Mouse (Mus musculus) small intestine, adult 2 months (tissue): Measurements from ENCODE around the gene Fkbp11. TPM values are rescaled to one million over a fixed set of nuclear protein-coding genes. Genes with fewer than 3 reads are reported as not detected.

Experiments
- H3K27ac ChIP-seq: fragments of 200-500 bp; 2 replicates; pipeline ENCODE4 v1.5.1; 2012; ENCODE audit warnings: low read depth, low read length, control low read depth, inconsistent platforms; ENCODE audit not compliant: insufficient read depth
- H3K27me3 ChIP-seq: fragments of 200-500 bp; 2 replicates; pipeline ENCODE4 v1.6.1; 2012; ENCODE audit warnings: mild to moderate bottlenecking, moderate library complexity, low read length, inconsistent platforms; ENCODE audit not compliant: control insufficient read depth, insufficient read depth
- H3K36me3 ChIP-seq: fragments of 200-500 bp; 2 replicates; pipeline ENCODE4 v1.6.1; 2012; ENCODE audit warnings: mild to moderate bottlenecking, low read length, control low read depth, inconsistent platforms; ENCODE audit not compliant: control insufficient read depth, insufficient read depth
- H3K4me1 ChIP-seq: fragments of 200-500 bp; 2 replicates; pipeline ENCODE4 v1.6.1; 2012; ENCODE audit warnings: low read length, inconsistent platforms, mixed read lengths; ENCODE audit not compliant: control insufficient read depth, insufficient read depth, insufficient read length
- H3K4me3 ChIP-seq: fragments of 200-500 bp; 2 replicates; pipeline ENCODE4 v1.5.1; 2012; ENCODE audit warnings: low read depth, mild to moderate bottlenecking, control low read depth, inconsistent platforms, low read length, moderate library complexity
- CTCF ChIP-seq: fragments of 200-500 bp; IDR thresholded peaks from 2 replicates; pipeline ENCODE4 v1.5.1; 2012; ENCODE audit warnings: low read depth, mild to moderate bottlenecking, control low read depth, inconsistent platforms, low read length, moderate library complexity, mixed read lengths; ENCODE audit not compliant: insufficient replicate concordance, insufficient read length; ENCODE audit errors: extremely low read depth
- POLR2A ChIP-seq: fragments of 200-500 bp; IDR thresholded peaks from 2 replicates; pipeline ENCODE4 v1.6.1; 2012; ENCODE audit warnings: low read depth, mild to moderate bottlenecking, control low read depth, inconsistent platforms, low read length, moderate library complexity
- WGBS: fragments of 180-500 bp; shearing (Covaris S2); methylation state at CpG from one replicate; pipeline ENCODE4 v1.1.7; 2018; 5-methylcytosine and 5-hydroxymethylcytosine counted together
- polyA plus RNA-seq: library from polyadenylated mRNA; depleted of rRNA; stranded (reverse); fragments of >200 nt; gene quantifications from 2 replicates; pipeline ENCODE4 v1.2.3, GENCODE M21; 2012

The Fkbp11 gene
- polyA plus RNA-seq, 1 experiment = 14.7 TPM

DNA sequence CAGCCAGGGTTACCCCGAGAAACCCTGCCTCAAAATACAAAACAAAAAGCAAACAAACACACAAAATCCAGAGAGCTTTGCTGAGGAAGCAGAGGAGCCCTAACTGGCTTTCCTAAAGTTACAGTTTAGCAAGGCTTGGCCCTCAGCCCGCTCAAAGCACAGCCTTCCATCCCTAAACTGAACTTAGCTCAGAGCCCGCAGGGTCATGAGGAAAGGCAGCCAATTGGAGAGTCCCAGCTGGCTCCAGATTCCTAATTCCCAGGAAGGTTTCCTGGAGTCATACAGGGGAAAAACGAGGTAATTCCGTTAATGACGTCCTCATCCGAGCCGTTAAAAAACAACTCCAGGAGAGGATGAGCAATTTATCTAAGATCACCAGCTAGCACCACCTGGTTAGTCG, 32.3 kb downstream of the Fkbp11 start:
- H3K27ac ChIP-seq = no peak overlapping the region
- TF ChIP-seq POLR2A = no peak
- TF ChIP-seq CTCF = no peak
- 14% methylated on average over 9 of the region's 9 CpGs for WGBS

DNA sequence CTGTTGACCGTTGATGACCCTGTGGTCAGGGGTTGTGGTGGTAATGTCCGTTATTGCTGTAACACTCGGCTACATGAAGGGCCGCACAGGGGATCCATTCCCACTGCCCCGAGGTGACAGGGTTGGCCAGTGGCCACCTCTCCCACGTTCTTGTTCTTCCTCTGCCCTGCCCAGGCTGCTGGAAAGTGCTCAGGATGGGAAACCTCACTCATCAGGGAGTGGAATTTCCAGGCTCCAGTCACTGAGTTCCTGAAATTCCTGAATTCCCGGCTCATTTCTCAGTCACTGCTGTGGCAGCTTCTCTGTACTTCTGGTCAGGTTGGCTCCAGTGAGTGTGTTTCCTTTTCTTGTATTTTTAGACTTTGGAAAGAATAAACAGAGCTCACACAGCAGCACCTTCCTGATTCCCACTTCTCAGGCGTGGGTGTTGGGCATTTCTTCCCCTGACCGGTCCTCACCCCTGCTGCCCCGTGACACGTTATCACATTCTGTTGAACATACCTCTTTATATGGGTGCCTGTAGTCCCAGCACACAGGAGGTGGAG, 35.8 kb downstream of the Fkbp11 start:
- 38% methylated on average over 11 of the region's 11 CpGs for WGBS
- Histone ChIP-seq H3K4me1 (no peaks in the 10 kb centered on the region), H3K4me3 (no peak overlapping the region), H3K27ac (no peak overlapping the region), H3K36me3 (no peaks in the 10 kb centered on the region), H3K27me3 (no peaks in the 10 kb centered on the region)
- no peak for TF ChIP-seq POLR2A
- TF ChIP-seq CTCF = no peak

More for the DNA sequence above, 32.3 kb downstream of the Fkbp11 start:
- Histone ChIP-seq H3K27me3 (peaks cover 7% of the 10 kb centered on the region; the same call in 1 of the 2 replicates), H3K36me3 (no peaks in the 10 kb centered on the region), H3K4me3 (no peak overlapping the region), H3K4me1 (peaks cover 2% of the 10 kb centered on the region; the same call in 1 of the 2 replicates)

DNA sequence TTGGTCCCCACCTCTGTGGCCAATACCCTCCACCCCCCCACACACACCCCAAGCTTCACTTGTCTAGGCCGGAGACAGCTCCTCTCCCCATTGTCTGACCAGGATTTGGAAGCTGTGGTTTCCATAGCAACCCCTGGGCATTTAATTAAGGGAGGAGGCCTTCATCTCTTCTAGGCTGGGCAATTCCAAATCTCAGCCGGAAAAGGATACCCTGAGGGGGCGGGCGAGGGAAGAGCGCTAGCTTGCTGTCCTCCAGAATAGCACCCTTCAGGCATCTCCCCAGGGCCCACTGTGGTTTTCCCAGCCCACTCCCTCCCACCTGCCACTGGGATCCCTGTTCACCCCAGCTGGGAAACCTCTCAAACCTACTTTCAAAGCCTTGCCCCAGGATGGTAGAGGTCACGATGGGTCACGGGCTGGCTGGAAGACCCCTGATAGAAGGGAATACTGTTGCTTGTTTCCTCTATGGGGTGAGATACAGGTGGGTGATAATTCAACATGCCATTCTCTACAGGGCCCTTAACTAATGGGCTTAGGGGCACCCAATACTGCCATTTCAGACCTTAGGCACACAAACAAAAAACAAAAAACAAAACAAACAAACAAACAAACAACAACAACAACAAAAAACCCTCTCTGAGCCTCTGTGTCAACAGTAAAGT, 36.4 kb downstream of the Fkbp11 start:
- TF ChIP-seq CTCF (no peak), POLR2A (no peak)
- Histone ChIP-seq H3K36me3 (no peaks in the 10 kb centered on the region), H3K4me3 (no peak overlapping the region)

DNA sequence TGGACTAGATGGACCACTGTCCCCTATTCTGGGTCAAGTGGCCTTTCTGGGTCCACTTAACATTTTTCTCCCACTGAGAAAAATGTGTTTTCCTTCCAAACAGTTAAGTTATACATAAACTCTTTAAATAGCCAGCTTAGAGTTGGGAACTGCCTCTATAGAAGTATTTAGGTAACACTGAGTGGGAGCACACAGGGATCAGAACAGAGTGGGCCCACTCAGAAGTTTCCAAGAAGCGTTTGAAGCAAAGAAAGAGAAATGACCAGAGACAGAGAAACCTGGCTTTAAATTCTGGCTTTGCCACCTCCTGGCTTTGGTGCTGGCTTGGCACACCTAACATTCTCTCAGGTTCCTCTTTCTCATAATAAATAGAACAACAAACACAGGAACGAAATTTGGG, 38.3 kb downstream of the Fkbp11 start:
- H3K36me3 ChIP-seq = no peaks in the 10 kb centered on the region
- no peak overlapping the region for H3K4me3 ChIP-seq
- H3K4me1 ChIP-seq = peaks cover 2% of the 10 kb centered on the region; the same call in 1 of the 2 replicates
- no peak overlapping the region for H3K27ac ChIP-seq
- no peaks in the 10 kb centered on the region for H3K27me3 ChIP-seq
- no peak for TF ChIP-seq CTCF
- no peak for TF ChIP-seq POLR2A
- 61% methylated on average over 2 of the region's 2 CpGs for WGBS

More for the DNA sequence above, 36.4 kb downstream of the Fkbp11 start:
- Histone ChIP-seq H3K4me1 (no peaks in the 10 kb centered on the region), H3K27ac (no peak overlapping the region), H3K27me3 (no peaks in the 10 kb centered on the region)
- WGBS = 84% methylated on average over 7 of the region's 7 CpGs

DNA sequence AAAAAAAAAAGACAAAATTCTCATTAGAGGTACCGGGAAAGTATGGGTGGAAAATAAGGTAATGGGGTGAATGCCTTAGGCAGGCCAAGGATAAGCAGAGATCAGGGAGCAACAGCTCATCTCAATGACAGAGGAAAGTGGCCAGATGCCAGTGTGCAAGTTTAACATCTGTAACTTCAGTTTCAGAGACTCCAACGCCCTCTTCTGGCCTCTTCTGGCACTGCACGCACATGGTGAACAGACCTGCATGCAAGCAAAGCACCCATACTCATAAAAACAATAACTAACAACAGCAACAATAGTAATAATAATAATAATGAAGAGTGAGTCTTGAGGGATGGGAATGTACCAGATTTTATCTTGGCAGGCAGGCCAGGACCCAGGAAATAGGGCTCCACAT, 42.1 kb downstream of the Fkbp11 start:
- WGBS = 62% methylated on average over 3 of the region's 3 CpGs
- Histone ChIP-seq H3K27me3 (0 out of 2 replicates have a peak, but pooled peaks cover 2% of the 10 kb centered on the region), H3K4me3 (no peak overlapping the region), H3K36me3 (no peaks in the 10 kb centered on the region), H3K4me1 (peaks cover 2% of the 10 kb centered on the region; the same call in 1 of the 2 replicates), H3K27ac (no peak overlapping the region)
- TF ChIP-seq POLR2A = no peak
- TF ChIP-seq CTCF = peak; percentile 10; the same call in 1 of the 2 replicates

DNA sequence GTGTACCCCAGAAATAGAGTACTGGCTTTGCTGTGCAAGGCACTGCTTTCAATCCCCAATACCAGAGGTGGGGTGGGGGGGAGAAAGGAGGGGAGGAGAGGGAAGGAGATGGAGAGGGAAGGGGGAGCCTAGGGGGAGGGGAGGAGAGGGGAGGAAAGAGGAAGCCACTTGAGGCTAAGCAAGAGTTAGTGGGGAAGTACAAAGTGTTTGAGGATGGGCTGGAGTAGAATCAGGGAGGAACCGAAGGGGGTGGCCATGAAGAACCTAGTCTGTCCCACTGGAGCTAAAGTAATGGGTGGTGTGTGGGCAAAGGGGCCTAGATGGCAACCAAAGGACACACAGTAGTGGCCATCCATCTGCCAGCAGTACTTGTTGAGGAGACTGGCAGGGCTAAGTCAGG, 44.3 kb downstream of the Fkbp11 start:
- Histone ChIP-seq H3K4me3 (no peak overlapping the region), H3K4me1 (peaks cover 2% of the 10 kb centered on the region; the same call in 1 of the 2 replicates), H3K36me3 (no peaks in the 10 kb centered on the region), H3K27me3 (0 out of 2 replicates have a peak, but pooled peaks cover 2% of the 10 kb centered on the region), H3K27ac (no peak overlapping the region)
- 71% methylated on average over 1 of the region's 1 CpGs for WGBS
- TF ChIP-seq POLR2A = no peak
- TF ChIP-seq CTCF = no peak

DNA sequence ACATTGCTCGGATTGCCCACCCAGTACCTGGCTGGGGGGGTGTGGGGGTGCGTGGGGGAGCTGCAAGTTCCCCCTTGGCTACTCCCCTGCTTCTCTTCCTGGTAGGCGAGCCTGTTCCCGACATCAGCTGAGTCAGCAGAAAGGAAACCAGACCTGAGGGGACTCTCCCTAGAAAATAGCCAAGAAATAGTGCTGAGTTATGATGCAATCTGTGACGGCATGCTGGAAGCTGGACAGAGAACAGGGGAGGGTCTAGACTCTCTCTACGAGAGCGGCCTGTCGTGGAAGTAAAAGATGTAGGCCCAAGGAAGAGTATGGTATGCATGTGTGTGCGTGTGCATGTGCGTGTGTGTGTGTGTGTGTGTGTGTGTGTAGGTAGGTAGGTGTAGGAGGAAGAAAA, 44.8 kb downstream of the Fkbp11 start:
- no peak for TF ChIP-seq CTCF
- no peak for TF ChIP-seq POLR2A
- Histone ChIP-seq H3K27me3 (0 out of 2 replicates have a peak, but pooled peaks cover 2% of the 10 kb centered on the region), H3K4me3 (no peak overlapping the region), H3K4me1 (peaks cover 2% of the 10 kb centered on the region; the same call in 1 of the 2 replicates), H3K27ac (no peak overlapping the region), H3K36me3 (no peaks in the 10 kb centered on the region)
- 63% methylated on average over 10 of the region's 10 CpGs for WGBS
